Mouse (Mus musculus): ENCODE measurements around the gene Sec24a. TPM values are rescaled to one million over a fixed set of nuclear protein-coding genes. Genes with fewer than 3 reads are reported as not detected.
A peak's percentile ranks its signal among the peaks of the same experiment; 100 is the strongest.

Gene Sec24a
- total RNA-seq, 2 experiments from 2014 or later = 16.7 to 19.4 TPM

DNA sequence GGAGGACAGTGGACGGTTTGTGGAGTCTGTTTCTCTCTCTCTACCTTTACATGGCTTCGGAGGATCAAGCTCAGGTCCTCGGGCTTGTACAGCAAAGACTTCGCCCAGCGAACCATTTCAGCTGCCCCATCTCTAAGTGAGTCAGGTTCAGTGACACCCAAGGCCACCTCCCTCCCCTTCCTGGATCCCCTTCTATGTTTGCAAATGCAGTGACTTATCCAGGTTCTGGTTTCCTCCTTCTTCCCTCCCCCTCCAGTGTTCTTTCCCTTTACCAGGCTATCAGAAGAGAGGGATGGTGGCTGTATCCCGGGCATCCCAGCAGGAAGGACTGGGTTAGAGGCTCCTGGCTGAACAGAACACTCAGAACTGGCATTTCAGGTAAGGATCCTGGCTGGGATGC is 109.7 kb downstream of the Sec24a start:
- DNase-seq (ENCODE audit: low spot score in 2 of 2) = no peak
- intact Hi-C loops (cut with DNase I) = no loop called here

GRCm38 (mm10) chr11:51652889-51653418 is 110.5 kb downstream of the Sec24a start:
- no peak for DNase-seq (ENCODE audit: low spot score in 2 of 2)
- intact Hi-C loops (cut with DNase I) = no loop called here

- peak in 1 of 2 experiments; percentile 33 for DNase-seq (ENCODE audit: low spot score in 2 of 2)
- intact Hi-C loops (cut with DNase I) = no loop called here
Measured at GRCm38 (mm10) chr11:51650691-51651515, 112.5 kb downstream of the Sec24a start, which contains the start of the genes N4bp3 and D930048N14Rik. TSS of gene N4bp3 (minus strand) at chr11:51650842. TSS of gene D930048N14Rik (plus strand) at chr11:51650954.

DNA sequence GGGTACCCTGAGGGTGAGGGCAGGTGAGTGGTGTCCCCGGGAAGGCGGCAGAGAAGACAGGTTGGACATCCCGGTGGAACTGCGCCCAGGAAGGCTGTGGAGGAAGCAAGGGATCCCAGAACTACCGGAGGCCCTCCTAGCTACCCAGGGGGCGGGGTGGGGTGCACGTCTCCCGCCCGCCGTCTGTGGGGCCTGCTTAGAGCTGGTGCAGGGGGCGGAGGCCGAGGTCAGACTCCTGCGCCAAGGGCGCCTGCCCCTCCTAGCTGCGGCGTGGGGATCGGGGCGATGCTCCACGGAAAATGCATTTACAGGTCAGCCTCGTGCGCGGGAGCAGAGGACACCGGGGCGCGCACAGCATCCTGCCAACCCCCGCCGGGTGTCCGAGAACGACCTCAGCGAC is 113.2 kb downstream of the Sec24a start:
- DNase-seq (ENCODE audit: low spot score in 2 of 2) = peak in 1 of 2 experiments; percentile 18

GRCm38 (mm10) chr11:51649889-51650199 is 113.6 kb downstream of the Sec24a start:
- intact Hi-C loops (cut with DNase I) = no loop called here
- DNase-seq (ENCODE audit: low spot score in 2 of 2) = peak in 1 of 2 experiments; percentile 37

More for the DNA sequence above, 113.2 kb downstream of the Sec24a start:
- intact Hi-C loops (cut with DNase I) = no loop called here

GRCm38 (mm10) chr11:51649111-51649888 is 114.1 kb downstream of the Sec24a start:
- intact Hi-C loops (cut with DNase I) = no loop called here
- DNase-seq (ENCODE audit: low spot score in 2 of 2) = no peak

DNA sequence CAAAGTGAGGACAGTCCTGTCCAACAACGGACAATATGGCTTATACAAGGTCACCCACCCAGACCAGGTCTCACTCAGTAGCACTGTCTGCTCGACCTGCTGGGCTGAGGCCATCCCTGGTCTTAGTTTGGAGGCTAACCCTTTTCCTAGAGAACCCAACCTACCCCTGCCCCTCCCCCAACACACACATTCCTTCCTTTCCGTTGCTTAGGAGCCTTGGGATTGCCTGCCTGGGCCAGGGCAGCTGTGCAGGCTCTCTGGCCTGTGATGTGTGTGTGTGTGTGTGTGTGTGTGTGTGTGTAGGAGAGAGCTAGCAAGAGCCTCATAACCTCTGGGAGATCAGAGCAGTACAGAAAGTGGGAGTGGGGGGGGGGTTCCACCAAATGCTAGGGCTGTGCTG is 114.9 kb downstream of the Sec24a start:
- DNase-seq (ENCODE audit: low spot score in 2 of 2) = no peak
- intact Hi-C loops (cut with DNase I) = no loop called here

DNA sequence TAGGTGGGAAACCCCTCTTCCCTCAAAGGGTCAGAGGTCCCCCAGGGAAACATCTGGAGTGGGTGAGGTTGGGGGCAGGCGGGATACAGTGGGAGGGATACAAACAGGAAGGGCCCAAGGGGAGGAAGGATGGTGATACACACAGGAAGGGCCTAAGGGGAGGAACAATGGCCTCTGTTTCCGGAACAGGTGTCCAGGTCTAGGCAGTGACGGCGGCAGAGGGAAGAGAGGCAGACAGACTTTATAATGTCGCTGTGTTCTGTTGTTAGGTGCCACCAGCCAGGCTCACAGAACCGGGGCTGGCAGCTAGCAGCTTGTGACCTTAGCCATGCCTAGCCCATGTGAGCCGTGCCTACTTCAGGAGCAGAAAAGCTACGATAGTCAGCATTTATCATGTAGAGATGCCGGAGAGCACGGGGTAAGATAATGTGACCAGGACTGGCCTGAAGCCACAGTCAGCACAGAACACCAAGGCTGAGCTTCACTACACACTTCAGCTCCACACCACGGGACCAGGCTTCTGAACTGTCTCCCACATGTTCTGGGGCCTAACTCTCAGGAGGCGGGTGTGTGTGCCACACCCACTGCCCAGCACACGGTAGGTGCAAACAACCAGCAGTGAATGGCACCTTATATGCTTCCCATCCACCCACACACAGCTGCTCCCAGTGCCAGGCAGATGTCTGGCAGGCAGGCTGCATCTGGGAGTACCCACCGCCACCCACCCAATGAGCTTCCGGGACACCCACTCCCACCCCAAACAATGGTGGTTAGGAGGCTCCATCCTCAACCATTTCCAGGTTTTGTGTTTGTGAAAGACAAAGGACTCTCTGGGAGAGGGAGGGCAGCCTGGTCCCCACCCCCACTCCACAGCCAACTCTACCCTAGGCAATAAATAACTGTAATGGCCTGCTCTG is 116.4 kb downstream of the Sec24a start:
- DNase-seq (ENCODE audit: low spot score in 2 of 2) = peak; percentile 23 to 32
- intact Hi-C loops (cut with DNase I) = no loop called here

GRCm38 (mm10) chr11:51646245-51646644 is 117.2 kb downstream of the Sec24a start:
- intact Hi-C loops (cut with DNase I) = no loop called here
- no peak for DNase-seq (ENCODE audit: low spot score in 2 of 2)

- intact Hi-C loops (cut with DNase I) = no loop called here
- DNase-seq (ENCODE audit: low spot score in 2 of 2) = no peak
Measured at GRCm38 (mm10) chr11:51645293-51645692, 118.1 kb downstream of the Sec24a start.

- intact Hi-C loops (cut with DNase I) = no loop called here
- DNase-seq (ENCODE audit: low spot score in 2 of 2) = no peak
Measured at GRCm38 (mm10) chr11:51644217-51644616, 119.2 kb downstream of the Sec24a start.

- intact Hi-C loops (cut with DNase I) = no loop called here
- no peak for DNase-seq (ENCODE audit: low spot score in 2 of 2)
Measured at GRCm38 (mm10) chr11:51643761-51644160, 119.7 kb downstream of the Sec24a start.

DNA sequence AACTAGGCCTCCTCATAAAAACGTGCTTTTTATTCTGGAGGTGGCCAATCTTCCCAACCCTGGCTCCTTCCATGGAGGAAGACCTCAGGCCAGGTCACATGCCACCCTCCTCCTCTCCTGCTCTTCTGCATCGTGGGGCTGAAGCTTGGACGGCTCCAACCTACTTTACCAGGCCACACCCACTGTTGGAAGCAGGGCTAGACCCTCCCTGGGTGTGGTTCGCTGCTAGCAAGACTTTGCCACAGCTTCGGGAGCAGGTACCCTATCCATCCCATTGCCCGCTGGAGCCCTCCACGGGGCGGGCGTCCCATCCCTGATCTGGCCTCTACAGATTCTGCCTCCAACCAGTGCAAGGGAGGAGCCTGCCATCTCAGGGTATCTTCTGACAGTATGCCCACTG is 120.2 kb downstream of the Sec24a start:
- intact Hi-C loops (cut with DNase I) = no loop called here
- no peak for DNase-seq (ENCODE audit: low spot score in 2 of 2)

Other genes with a start within 250 kb of the Sec24a start
- 1 to 10 TPM; 6.7 to 9.4 TPM for gene Phykpl, start 178.9 kb downstream of the Sec24a start, total RNA-seq (2021)
- gene Hnrnpab, start 156.8 kb downstream of the Sec24a start, total RNA-seq (2021) = 100 to 1,000 TPM; 121 to 126 TPM
- 10 to 100 TPM; 44.7 to 52.4 TPM for gene Nhp2, start 143.9 kb downstream of the Sec24a start, total RNA-seq (2021)
- gene Rmnd5b, start 127.7 kb downstream of the Sec24a start, total RNA-seq (2021) = 10 to 100 TPM; 58.0 to 58.9 TPM
- 10 to 100 TPM; 11.8 to 15.0 TPM for gene N4bp3, start 112.8 kb downstream of the Sec24a start, total RNA-seq (2021)
- gene D930048N14Rik, start 112.7 kb downstream of the Sec24a start, total RNA-seq (2021) = 1 to 10 TPM in 1 of 2 experiments, under 1 TPM in 1; 0.81 to 1.6 TPM
- 10 to 100 TPM; 32.2 to 33.8 TPM for gene 0610009B22Rik, start 74.8 kb downstream of the Sec24a start, total RNA-seq (2021)
- gene Sar1b, start 53 bp upstream of the Sec24a start, total RNA-seq (2021) = 10 to 100 TPM; 63.1 to 65.0 TPM
- gene Jade2, start 94.0 kb upstream of the Sec24a start, total RNA-seq (2021) = 10 to 100 TPM; 34.0 to 39.7 TPM
- 10 to 100 TPM; 32.1 to 36.4 TPM for gene Cdkn2aipnl, start 204.0 kb upstream of the Sec24a start, total RNA-seq (2021)
- gene Ube2b, start 237.1 kb upstream of the Sec24a start, total RNA-seq (2021) = 100 to 1,000 TPM; 172 to 199 TPM
- gene Cdkl3, start 240.6 kb upstream of the Sec24a start, total RNA-seq (2021) = 10 to 100 TPM; 15.9 to 17.0 TPM

All from left cerebral cortex, postnatal 36 days (tissue).